Mouse (Mus musculus): Measurements from ENCODE around the gene Gm826. TPM values are rescaled to one million over a fixed set of nuclear protein-coding genes. Genes with fewer than 3 reads are reported as not detected.

Gene Gm826
- polyA plus RNA-seq, 1 experiment = not detected

GRCm38 (mm10) chr2:160263861-160264260 lies 70.1 kb downstream of the Gm826 start:
- DNase-seq (ENCODE audit: low read depth) = no peak
- no peak for TF ChIP-seq POLR2A (IDR thresholded peaks at IDR 0.05; ENCODE audit: borderline replicate concordance, extremely low read depth, insufficient read depth, insufficient read length, poor library complexity, severe bottlenecking)
- no peak for TF ChIP-seq CTCF (IDR thresholded peaks at IDR 0.05; ENCODE audit: borderline replicate concordance, extremely low read depth, insufficient read depth, insufficient read length)

GRCm38 (mm10) chr2:160261538-160261937 lies 72.4 kb downstream of the Gm826 start:
- no peak for DNase-seq (ENCODE audit: low read depth)
- TF ChIP-seq CTCF (IDR thresholded peaks at IDR 0.05; ENCODE audit: borderline replicate concordance, extremely low read depth, insufficient read depth, insufficient read length) (no peak), POLR2A (IDR thresholded peaks at IDR 0.05; ENCODE audit: borderline replicate concordance, extremely low read depth, insufficient read depth, insufficient read length, poor library complexity, severe bottlenecking) (no peak)

Other genes starting within 250 kb of the Gm826 start
- 6.5 and 16.2 TPM in 2 replicates for gene Mafb, start 32.9 kb upstream of the Gm826 start, polyA plus RNA-seq (2012; rRNA removed)